In the genomic region with DNA sequence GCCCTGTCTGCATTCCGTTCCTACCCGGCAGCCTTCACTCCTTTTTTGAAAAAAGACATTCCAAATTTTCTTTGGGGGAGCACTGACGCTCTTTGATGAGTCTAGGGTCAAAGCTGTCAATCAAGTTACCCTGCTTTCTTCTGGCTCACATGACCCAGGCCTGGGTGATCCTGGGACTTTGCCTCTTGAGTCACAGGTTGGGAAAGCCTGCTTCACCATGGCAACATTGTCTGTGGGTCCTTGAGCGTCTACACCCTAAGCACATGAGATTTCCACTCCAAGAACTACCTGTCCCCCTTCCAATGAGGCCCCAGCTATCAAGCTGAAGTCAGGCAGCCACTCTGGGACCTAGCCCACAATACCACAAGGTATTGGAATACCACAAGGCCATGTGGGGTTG, we compare ENCODE assay signal across 17 mouse cellular contexts.
A peak's percentile ranks its signal among the peaks of the same experiment; 100 is the strongest.
DNase-seq lines count a peak whose midpoint lies in the region; ATAC-seq and TF ChIP-seq lines count a peak whose summit lies in the region.
"Had no signal": no experiment of that assay in that cellular context is flagged by ENCODE, and none has a peak within 500 bp of the region (broad histone marks: within the 10 kb centered on the region; RNA-seq: fewer than 3 reads in every experiment).

No protein-coding gene starts in this region.

- H3K27me3 ChIP-seq in kidney, embryonic 14.5 days (ENCODE audit: control insufficient read depth, insufficient read depth, low read length): no peaks in the 10 kb centered on the region
- H3K27me3 ChIP-seq in intestine, embryonic 15.5 days (replicated peaks): no peaks in the 10 kb centered on the region
- H3K27me3 ChIP-seq in forebrain, embryonic 13.5 days: no peaks in the 10 kb centered on the region
- no peaks in the 10 kb centered on the region for H3K27me3 ChIP-seq in thymus, adult 2 months (ENCODE audit: control insufficient read depth, insufficient read depth, low read length)
- H3K27me3 ChIP-seq: hindbrain, embryonic 13.5 days; midbrain, embryonic 15.5 days had no signal

- TF ChIP-seq POLR2A in thymus, adult 2 months (IDR thresholded peaks at IDR 0.05; ENCODE audit: control insufficient read depth, extremely low read depth, insufficient read depth, low read length, poor library complexity): no peak

- WGBS in kidney, embryonic 14.5 days: 76% methylated on average over 4 of the region's 4 CpGs
- WGBS in intestine, embryonic 15.5 days: 64% methylated on average over 4 of the region's 4 CpGs
- 71% methylated on average over 4 of the region's 4 CpGs for WGBS in forebrain, embryonic 13.5 days
- 91% methylated on average over 4 of the region's 4 CpGs for WGBS in thymus, adult 2 months

- 0 out of 2 replicates have a peak, but pooled peaks cover 7% of the 10 kb centered on the region for H3K4me1 ChIP-seq in kidney, embryonic 14.5 days (ENCODE audit: control insufficient read depth, insufficient read depth, low read length)
- H3K4me1 ChIP-seq in brown adipose tissue, adult 24 weeks (ENCODE audit: control insufficient read depth, insufficient read depth, insufficient read length, low read length): peaks cover 24% of the 10 kb centered on the region
- H3K4me1 ChIP-seq in intestine, embryonic 15.5 days (replicated peaks): peaks cover 12% of the 10 kb centered on the region; the same call in 1 of the 2 replicates
- peaks cover 18% of the 10 kb centered on the region for H3K4me1 ChIP-seq in forebrain, embryonic 13.5 days
- H3K4me1 ChIP-seq in thymus, adult 2 months (replicated peaks; ENCODE audit: control insufficient read depth, insufficient read depth, low read length): peaks cover 5% of the 10 kb centered on the region
- H3K4me1 ChIP-seq: midbrain, embryonic 15.5 days had no signal

- peak; percentile 53 for DNase-seq in kidney, adult 18-20 months
- DNase-seq in kidney, postnatal 36 days: peak; percentile 71 to 82
- no peak for DNase-seq in left cerebral cortex, adult 18-20 months (ENCODE audit: low spot score in 2 of 2)
- no peak for DNase-seq in thymus, adult 2 months
- DNase-seq: cerebellum, postnatal 14 days; embryo, embryonic 11 days; heart, postnatal 14 days; thymus, adult 18-20 months had no signal

- no peak overlapping the region for H3K9ac ChIP-seq in kidney, embryonic 14.5 days (ENCODE audit: low read depth, low read length)
- no peak overlapping the region for H3K9ac ChIP-seq in intestine, embryonic 15.5 days
- no peak overlapping the region for H3K9ac ChIP-seq in forebrain, embryonic 13.5 days
- H3K9ac ChIP-seq: hindbrain, embryonic 13.5 days; liver, embryonic 14.5 days; midbrain, embryonic 15.5 days had no signal

- no peaks in the 10 kb centered on the region for H3K36me3 ChIP-seq in kidney, embryonic 14.5 days (ENCODE audit: control insufficient read depth, insufficient read depth, low read length)
- H3K36me3 ChIP-seq in intestine, embryonic 15.5 days: no peaks in the 10 kb centered on the region
- H3K36me3 ChIP-seq in forebrain, embryonic 13.5 days (ENCODE audit: poor library complexity, severe bottlenecking): no peaks in the 10 kb centered on the region
- no peaks in the 10 kb centered on the region for H3K36me3 ChIP-seq in thymus, adult 2 months (ENCODE audit: control insufficient read depth, insufficient read depth, low read length)
- H3K36me3 ChIP-seq: hindbrain, embryonic 13.5 days; midbrain, embryonic 15.5 days had no signal

- ATAC-seq in kidney, embryonic 14.5 days (ENCODE audit: low FRiP score, low TSS enrichment): no peak
- peak; percentile 84 for ATAC-seq in intestine, embryonic 15.5 days
- no peak for ATAC-seq in forebrain, embryonic 13.5 days
- ATAC-seq: midbrain, embryonic 15.5 days had no signal

- H3K4me3 ChIP-seq in kidney, embryonic 14.5 days (ENCODE audit: low read length): no peak overlapping the region
- no peak overlapping the region for H3K4me3 ChIP-seq in brown adipose tissue, adult 24 weeks (ENCODE audit: insufficient read depth, low read depth, low read length)
- no peak overlapping the region for H3K4me3 ChIP-seq in intestine, embryonic 15.5 days (replicated peaks)
- no peak overlapping the region for H3K4me3 ChIP-seq in forebrain, embryonic 13.5 days
- H3K4me3 ChIP-seq in thymus, adult 2 months (ENCODE audit: control insufficient read depth, insufficient read depth, low read length): no peak overlapping the region
- H3K4me3 ChIP-seq: hindbrain, embryonic 13.5 days; megakaryocyte, embryonic 14.5 days; midbrain, embryonic 15.5 days had no signal

- H3K4me2 ChIP-seq in kidney, embryonic 14.5 days (replicated peaks; ENCODE audit: low read depth, low read length): no peak overlapping the region
- H3K4me2 ChIP-seq in intestine, embryonic 15.5 days (replicated peaks): no peak overlapping the region
- H3K4me2 ChIP-seq in forebrain, embryonic 13.5 days: no peak overlapping the region
- H3K4me2 ChIP-seq: heart, embryonic 11.5 days; hindbrain, embryonic 13.5 days; midbrain, embryonic 15.5 days had no signal

- H3K27ac ChIP-seq in kidney, embryonic 14.5 days (ENCODE audit: low read depth, low read length): no peak overlapping the region
- H3K27ac ChIP-seq in brown adipose tissue, adult 24 weeks (replicated peaks; ENCODE audit: low read depth, low read length): 0 out of 2 replicates have a peak overlapping the region, but pooled peaks have one; percentile 14
- H3K27ac ChIP-seq in intestine, embryonic 15.5 days: no peak overlapping the region
- H3K27ac ChIP-seq in forebrain, embryonic 13.5 days: no peak overlapping the region
- H3K27ac ChIP-seq in thymus, adult 2 months (ENCODE audit: control insufficient read depth, insufficient read depth, low read length): no peak overlapping the region
- H3K27ac ChIP-seq: hindbrain, embryonic 13.5 days; liver, embryonic 14.5 days; midbrain, embryonic 15.5 days had no signal

- no peaks in the 10 kb centered on the region for H3K9me3 ChIP-seq in kidney, embryonic 14.5 days (ENCODE audit: control insufficient read depth, low read length)
- H3K9me3 ChIP-seq in intestine, embryonic 15.5 days: no peaks in the 10 kb centered on the region
- H3K9me3 ChIP-seq in forebrain, embryonic 13.5 days (replicated peaks): no peaks in the 10 kb centered on the region
- H3K9me3 ChIP-seq: hindbrain, embryonic 13.5 days; megakaryocyte, embryonic 14.5 days; midbrain, embryonic 15.5 days had no signal

- TF ChIP-seq CTCF in thymus, adult 2 months (IDR thresholded peaks at IDR 0.05; ENCODE audit: borderline replicate concordance, control insufficient read depth, extremely low read depth, insufficient read depth, low read length, poor library complexity): no peak

Comparison
In these comparisons a context has a peak if more than half of its experiments do, and no peak if none do; other contexts are left out.
1. DNase-seq: peak in kidney, adult 18-20 months (single experiment) and kidney, postnatal 36 days (2 of 2); none in left cerebral cortex, adult 18-20 months (0 of 2) and thymus, adult 2 months (single experiment).